Mouse (Mus musculus) mesoderm, embryonic 11.5 days (tissue): ENCODE measurements around the gene Pde11a.

ENCODE experiments used
- DNase-seq: peaks from one replicate; pipeline ENCODE4 v3.0.0-alpha.2; 2012; ENCODE audit warnings: low read depth, low spot score

The Pde11a gene

DNA sequence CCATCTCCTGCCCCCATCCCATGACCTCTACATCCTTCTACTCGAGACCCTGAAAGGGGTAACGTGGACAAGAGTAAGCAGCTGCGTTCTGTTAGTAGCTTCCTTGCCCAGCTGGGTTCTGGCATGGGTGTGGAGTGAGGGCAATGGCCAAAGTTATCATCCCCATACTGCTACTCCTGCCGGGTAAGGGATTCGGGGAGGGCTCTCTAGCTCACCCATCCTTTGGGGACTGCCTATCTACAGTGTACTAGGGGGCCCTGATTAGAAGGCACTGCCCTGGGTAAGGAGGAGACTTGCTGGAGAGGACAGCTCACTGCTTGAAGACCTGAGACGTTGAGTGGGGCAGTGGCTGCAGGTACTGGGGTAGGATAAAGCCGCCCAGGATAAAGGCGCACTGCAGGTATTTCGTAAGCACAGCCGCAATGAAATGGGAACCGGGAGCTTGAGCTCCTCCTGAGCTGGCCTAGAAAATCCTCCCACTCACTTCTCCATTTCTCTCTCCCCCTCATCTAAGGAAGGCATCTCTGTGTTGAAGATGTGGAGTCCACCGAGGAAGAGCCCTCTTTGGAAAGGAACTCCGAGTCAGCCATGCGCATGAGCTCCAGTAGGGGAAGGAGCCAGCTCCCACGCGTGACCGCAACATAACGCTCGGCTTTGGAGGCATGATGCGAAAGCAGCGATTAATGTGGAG, 15.2 kb downstream of the Pde11a start:
- DNase-seq, result no peak

DNA sequence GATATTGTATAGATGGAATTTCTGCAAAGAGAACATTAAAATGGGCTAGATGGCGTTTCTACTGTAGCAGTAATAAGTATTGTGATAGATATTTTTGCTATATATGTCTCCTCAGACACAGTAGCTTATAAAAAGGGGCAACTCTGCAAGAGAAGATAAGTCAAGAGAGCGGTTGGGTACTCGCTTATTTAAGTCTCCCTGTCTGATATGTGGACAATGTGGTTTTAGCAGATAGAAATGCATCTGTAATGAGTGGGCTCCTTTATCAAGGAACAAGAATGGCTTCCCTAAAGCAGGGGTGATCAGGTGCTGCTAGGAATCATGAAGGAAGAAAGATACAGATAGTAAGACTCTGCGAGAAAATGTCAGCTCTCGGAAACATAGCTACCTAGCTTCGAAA, 18.2 kb downstream of the Pde11a start:
- no peak for DNase-seq

DNA sequence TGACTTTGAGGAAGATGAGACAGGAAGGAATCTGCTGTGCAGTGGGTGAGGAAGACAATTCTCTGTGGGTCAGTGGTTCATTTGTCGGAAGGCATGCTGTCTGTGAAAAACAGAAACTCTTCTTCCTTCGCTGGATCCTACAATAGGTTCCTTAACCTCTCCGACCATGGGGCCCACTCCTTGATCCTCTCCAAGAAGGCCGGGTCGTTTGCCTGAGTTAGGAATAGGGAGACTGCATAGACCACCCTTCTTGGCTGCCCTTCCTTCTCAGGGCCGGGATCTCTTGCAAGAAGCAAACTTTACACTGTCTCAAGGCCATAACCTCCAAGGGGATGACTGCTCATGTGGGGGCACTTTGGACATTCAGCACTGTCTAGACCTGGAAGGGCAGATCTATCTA, 19.3 kb downstream of the Pde11a start:
- DNase-seq, result no peak

DNA sequence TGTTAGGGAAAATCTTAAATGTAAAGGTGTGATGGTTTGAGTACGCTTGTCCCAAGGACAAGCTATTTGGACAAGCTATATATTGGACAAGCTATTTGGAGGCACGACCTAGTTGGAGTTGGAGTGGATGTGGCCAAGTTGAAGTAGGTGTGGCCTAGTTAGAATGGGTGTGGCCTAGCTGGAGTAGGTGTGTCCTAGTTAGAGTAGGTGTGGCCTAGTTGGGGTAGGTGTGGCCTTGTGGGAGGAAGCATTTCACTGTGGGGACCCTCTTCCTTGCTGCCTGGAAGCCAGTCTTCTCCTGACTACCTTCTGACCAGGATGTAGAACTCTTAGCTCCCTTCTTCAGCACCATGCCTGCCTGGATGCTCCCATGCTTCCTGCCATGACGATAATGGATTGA, 50.9 kb downstream of the Pde11a start:
- no peak for DNase-seq

DNA sequence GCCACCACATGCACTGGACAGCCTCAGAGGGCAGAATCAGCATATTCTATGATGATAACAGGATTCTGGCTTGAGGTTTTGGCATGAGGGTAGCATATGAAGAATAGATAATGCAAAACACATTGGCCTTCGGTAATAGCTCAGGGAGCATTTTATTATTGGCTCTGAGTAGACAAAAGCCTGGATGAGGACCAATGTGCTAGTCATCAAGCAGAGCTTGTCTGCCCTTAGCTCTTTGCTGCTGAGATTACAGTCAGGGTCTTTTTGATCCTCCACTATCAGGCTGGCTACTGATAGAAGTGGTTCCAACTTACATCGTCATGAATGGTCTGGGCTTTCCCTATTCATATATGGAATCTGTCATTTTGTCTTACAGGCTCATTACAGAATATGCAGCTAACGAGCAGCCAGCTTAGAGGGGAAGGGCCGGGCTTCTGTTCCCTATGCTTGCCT, 52.3 kb downstream of the Pde11a start:
- DNase-seq, result no peak

DNA sequence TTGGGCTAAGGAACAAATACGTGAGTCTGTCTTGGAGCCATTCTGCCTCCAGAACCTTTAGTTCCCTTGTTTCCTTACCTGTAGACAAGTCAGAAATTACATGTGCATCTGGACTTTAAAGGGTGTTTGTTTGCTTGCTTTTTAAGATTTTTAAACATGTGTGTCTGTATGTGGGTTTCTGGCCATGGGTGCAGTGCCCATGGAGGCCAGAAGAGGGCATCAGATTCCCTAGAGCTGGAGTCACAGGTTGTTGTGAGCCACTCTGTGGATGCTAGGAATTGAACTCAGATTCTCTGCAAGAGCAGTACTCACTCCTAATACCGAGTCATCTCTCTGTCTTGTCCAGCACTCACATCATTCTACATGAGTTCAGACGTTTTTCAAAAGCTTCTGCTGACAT, 53.4 kb downstream of the Pde11a start:
- DNase-seq, result no peak

DNA sequence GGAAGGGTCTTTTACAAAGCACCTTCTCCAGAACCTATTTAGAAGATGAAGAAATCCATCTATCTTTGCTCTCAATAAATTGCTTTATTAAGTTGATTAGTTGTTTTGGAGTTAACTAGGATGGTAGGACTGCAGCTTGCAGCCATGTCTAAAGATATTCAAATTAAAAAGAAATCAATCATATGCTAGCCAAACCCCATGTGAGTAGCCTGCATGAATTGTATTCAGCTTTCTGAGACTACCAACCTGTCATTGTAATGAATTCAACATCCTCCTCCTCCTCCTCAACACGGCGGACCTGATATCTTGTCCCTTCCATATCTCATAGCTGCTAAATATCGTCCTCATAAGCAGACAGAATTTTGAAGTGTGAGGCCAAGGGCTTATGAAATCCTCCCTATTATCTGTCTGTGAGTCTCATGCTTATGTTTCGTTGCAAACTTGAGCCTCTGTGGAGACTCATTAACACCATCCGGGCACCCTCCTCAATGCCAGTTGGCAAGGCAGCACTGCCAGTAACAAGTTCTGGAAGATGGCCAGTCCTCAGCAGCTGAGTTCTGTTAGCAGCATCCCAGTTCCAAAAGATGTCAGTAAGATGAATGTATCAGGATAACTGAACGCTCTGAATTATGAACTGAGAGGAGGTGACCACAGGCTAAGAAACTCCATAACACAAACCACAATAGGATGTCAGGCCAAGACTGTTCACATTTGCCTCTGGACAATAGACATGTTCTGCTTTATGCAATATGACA, 55.0 kb downstream of the Pde11a start:
- no peak for DNase-seq

DNA sequence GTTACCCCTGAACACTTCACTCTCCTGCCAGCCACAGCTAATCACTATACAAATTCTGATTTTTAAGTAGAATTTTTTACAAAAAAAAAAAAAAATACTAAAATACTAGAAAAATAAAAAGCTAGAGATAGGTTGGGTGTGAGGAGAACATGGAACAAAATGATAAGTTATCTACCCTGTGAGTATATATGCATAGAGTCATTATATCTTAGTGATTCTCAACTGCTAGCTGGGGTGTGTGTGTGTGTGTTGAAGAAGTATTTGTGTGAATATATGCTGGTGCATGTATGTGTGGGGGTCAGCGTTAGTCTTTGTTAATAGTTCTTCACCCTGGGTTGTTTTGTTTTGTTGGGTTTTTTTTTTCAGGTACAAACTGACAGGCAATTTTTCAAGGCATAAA, 69.1 kb downstream of the Pde11a start:
- no peak for DNase-seq

DNA sequence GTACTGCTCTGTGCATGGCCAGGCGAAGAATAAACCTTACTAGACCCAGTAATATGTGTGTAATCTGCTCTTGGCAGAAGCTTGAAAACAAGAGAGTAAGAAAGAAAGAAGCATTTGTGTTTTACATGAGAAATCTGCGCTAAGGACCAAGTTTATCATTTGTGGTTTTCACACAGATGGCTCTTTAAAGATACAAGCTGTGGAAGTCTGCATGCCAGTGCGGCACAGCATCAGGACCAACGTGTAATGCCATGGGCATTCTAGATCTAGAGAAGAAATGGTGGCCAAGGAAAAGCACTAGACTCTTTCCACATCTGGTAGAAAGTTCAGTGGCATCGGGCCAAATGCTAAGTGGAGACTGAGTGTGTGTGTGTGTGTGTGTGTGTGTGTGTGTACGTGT, 71.2 kb downstream of the Pde11a start:
- DNase-seq, result no peak

DNA sequence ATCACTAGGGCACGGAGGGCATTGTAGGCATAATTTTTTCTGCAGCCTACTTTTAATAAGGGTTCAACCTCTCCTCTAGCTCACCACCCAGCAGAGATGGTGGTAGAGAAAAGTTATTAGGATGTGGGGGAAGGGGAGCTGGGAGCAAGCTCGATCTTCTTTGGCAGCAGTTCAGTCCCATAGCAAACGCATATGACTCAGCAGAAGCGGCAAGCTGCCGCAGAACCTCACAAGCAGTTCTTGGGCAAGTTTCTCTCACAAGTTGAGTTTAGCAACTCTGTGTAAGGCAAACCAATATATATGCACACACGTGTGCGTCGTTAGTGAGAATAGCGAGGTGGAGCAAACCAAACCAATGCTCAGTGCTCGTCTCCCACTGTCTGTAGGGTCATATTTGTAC, 72.0 kb downstream of the Pde11a start:
- DNase-seq, result no peak

DNA sequence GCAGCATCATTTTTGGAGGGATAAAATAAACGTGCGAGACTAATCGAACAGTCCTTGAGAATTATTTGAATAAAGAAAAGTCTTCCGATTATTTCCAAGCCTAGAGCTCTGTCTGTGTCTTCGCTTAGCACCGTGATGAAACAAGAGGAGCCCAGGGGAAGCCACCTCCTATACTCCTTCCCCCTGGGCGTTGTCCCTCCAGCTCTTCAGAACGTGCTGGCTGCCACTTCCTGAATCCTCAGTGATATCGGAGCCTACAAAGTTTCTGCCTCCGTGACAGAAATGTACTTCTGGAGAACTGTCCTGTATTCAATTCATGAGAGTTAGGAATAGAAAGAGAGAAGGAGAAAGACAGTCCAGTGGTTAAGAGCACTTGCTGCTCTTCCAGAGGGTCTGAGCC, 74.3 kb downstream of the Pde11a start:
- DNase-seq, result no peak

DNA sequence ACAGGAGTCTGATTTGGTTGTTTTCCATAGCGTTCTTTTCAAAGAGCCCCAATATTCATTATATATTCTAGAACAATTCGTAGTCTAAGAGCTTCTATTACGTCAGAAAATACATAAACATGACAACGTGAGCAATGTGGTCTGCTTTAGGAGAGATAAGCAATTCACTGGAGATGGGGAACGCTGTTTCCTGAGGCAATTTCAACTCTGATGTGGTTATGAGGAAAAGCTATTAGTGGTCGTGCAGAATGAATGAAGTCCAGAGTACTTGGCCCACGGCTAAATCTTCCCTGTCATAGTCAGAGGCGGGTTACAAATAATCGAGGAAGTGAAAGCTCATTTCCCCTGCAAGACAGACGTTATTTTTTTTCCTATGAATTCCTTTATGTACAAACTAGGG, 75.9 kb downstream of the Pde11a start:
- DNase-seq, result no peak

DNA sequence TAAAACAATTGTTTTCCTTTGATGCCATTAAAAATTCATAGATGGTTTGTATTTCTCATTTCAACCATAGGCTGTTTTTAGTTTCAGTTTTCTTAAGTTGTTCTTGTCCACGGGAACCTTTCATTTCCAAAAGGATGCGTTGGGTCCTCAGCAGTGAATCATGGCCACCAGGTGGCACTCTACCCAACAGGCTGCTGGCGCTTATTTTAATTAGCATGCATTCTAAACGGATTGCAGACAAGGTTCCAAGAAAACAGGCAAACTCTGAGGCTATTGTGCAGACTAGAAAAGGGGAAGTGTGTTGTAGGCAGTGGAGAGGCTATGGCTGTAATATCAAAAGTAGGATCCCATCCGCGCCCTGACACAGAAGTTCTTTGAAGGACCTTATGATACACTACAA, 83.7 kb downstream of the Pde11a start:
- DNase-seq, result peak; percentile 41

DNA sequence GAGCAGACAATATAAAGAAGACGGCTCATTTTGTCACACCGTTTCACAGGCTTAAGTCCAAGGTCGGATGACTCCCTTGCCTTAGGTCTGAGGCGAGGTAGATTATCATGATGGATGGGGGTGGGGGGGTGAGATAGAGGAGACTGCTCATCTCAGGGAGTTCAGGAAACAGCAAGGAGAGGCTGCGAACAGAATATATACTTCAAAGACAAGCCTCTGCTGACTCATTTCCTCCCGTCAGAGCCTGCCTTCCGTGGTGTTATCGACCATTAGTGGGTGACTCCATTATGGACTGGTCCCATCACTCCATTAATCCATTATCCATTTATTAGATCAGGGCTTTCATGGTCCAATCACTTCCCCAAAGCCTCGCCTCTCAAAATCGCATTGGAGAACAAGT, 87.2 kb downstream of the Pde11a start:
- no peak for DNase-seq

DNA sequence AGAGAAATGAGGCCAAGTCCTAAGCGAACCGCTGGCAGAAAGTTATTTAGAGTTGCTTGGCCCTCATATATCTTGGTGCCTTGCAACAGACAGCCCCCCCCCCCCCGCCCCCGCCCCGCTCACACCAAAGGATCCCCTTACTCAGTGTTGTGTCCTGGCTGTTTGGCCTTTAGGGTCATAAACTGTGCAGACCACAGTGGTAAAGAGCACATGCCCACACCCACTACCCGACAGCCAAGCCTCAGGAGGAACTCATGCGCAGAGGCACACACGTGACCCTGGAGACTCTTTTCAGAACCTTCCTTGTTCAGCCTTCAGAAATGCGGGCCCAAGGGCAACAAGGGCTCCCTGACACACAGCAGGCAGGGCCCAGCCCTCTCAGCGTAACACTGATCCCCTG, 90.3 kb downstream of the Pde11a start:
- DNase-seq, result no peak

DNA sequence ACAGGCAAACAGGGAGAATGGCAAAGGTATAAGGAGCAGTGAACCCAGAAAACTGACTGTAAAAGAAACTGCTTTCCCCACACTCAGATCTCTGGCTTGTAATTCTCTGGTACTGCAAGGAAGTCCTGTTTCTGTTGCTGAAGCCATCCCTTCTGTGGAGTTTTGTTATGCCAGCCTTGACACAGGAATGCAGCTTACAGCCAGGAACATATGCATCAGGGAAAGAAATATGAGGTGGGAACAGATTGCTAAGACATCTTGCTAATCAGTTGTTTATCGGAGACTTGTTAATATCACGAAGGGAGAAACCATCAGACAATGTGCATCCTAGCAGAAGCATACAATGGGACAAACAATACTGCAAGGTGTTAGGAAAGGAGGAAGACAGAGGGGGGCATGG, 99.4 kb downstream of the Pde11a start:
- DNase-seq, result no peak

DNA sequence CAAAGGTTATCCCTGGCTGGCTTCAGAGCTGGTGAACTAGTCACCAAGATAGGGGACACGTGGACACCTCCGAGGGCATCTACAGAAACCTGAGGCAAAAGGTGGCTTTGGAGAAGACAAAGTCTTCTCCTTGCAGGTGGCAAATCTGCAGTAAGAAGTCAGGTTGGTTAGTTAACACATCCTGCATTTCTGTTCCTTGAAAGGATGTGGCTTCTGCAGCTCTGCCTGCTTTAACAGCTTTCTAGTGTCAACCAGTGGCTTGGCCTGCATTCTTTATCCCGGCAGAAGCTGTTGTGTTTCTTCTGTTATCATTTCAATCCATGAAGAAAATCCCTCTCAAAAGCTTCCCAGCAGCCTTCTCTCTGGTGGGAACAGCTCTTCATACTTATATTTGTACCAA, 100.1 kb downstream of the Pde11a start:
- DNase-seq, result no peak

DNA sequence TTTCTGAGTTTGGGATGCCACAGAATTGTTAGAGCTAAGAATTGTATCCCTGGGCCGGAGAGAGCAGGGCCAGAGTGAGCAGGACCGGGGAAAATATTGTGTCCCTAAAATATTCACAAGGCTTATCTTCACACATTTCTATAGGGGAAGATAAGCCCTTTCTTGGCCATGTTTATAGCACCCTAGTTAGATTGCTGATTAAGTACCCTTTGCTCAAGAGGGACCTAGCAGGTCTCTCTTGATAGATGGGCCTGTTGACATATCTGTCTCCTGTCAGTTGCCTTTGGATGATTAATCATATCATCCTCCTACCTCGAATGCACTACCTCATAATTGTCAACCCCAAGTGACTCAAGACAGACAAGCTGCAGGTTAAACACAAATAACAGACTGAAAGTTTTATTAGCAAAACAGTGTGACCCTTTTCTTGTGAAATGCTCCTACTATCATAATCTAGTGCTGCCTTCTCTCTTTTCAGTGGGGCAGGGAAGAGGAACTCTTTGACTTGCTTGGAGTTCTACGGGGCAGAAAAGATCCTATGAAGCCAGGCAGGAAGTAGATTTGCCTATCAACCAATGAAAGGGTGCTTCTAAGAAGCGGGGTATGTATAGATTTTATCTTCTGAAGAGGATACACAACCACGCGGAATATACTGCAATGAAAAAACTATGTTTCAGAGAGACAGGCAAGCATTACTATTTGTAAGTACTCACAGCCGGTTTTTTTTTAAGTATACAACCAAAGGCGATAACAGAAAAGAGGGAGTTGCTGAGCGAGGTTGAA, 100.7 kb downstream of the Pde11a start:
- no peak for DNase-seq

DNA sequence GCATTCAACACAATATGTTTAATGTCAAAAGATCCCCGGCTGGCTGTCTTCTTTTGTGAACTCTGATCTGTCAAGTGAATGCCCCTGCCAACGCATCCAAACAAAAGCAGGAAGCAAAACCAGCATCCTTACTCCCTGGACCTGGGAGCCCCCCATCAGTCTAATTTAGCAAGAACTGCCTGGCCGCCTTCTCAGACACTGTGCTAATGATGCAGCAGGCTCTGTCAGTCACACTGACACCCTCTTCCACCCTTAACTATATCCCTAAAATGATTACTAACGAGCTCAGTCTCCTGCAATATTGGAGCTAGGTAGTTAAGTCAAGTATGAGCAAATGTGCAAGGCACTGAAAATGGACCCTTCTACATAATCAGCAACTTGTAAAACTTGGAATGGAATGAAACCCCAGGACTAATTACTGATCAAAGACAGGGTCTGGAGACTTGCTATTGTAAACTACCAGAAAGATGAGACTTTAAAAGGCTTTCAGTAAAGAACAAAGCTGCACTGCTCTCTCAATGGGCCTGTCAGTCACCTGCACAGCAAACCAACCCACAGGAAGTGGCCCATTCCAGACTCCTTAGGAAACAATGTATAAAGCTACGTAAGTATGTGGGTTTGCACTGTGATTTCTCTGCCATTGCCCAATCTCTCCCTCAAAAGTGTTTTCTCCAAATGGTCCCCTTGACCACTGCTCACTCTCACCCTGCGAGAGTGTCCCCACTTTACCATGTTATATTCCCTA, 118.0 kb downstream of the Pde11a start:
- DNase-seq, result no peak

DNA sequence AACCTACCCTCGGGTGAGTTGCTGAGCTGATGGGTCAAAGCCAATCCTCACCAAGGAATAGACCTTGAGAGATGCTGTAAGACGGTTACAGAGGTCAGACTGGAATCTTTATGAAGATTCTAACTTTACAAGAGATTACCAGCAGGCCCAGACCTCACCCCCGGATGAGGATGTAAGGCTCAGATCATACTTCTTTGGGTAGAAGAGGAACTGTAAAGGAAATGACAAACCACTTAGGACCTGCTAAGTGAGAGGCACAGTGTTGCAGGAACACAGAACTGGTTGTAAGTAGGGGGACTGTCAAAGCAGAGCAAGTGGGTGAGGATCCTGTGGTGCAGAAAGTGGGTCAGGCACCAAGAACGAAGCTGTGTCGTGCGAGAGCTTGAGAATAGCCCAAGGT, 119.0 kb downstream of the Pde11a start:
- DNase-seq, result no peak

DNA sequence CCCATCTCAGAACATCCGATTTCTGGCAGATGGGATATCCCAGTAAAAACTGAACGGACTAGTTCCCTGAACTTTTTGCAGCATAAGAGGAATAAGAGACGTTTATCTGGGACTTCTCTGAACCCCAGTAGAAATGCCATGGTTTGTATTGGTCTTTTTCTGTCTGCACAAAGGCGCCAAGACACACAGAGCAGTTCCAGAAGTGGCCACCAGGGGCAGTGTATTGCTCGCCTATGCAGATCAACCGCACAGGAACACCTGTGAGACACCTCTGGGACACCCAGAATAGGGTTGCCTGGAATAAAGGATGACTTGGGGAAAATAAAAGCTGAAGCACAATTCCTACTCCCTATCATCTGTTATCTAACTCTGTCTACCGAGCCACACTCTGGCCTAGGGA, 122.4 kb downstream of the Pde11a start:
- peak; percentile 55 for DNase-seq

DNA sequence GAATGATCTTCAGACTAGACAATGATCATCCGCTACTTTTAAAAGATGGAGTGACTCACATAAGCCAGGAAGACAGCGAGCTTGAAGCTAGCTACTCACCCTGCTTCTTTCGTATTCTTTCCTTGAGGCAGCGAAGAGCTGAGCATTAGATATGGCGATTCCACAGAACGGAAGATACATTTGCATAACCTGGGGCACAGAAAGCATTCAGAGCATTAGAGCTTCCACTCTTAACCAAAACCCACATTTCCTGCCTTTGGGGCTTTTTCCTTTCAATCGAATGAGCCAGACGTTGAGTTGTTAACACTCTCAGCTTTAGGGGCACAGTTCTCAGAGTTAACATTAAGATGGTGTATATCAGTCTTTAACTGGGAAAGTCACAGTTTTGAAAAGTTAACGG, 123.4 kb downstream of the Pde11a start:
- DNase-seq, result no peak
